Mouse (Mus musculus): ENCODE results near the gene I830077J02Rik.
"Not testable (repeated sequence)": the region's sequence is repeated elsewhere in the genome, so short reads cannot be mapped to it uniquely, and the experiment has no call there.

Gene I830077J02Rik

DNA sequence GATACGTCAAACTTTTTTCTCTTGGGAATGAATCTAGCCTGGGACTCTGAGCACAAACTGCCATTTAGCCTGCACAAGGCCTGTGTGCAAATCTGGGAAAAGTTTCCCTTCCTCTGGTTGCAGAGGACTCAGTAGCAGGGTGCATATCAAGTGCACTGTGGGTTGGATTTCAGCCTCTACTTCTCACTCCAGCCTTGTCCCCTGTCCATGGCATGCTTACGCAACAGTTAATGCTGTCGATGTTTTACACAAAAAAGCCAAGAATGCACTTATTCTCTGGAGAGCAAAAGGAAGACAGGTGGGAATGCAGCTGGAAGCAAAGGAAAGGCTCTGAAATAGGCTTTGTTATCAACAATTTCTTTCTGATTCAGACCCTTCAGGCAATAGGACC is 14.1 kb downstream of the I830077J02Rik start:
- DNase-seq (ENCODE audit: low read depth, low spot score), result no peak

DNA sequence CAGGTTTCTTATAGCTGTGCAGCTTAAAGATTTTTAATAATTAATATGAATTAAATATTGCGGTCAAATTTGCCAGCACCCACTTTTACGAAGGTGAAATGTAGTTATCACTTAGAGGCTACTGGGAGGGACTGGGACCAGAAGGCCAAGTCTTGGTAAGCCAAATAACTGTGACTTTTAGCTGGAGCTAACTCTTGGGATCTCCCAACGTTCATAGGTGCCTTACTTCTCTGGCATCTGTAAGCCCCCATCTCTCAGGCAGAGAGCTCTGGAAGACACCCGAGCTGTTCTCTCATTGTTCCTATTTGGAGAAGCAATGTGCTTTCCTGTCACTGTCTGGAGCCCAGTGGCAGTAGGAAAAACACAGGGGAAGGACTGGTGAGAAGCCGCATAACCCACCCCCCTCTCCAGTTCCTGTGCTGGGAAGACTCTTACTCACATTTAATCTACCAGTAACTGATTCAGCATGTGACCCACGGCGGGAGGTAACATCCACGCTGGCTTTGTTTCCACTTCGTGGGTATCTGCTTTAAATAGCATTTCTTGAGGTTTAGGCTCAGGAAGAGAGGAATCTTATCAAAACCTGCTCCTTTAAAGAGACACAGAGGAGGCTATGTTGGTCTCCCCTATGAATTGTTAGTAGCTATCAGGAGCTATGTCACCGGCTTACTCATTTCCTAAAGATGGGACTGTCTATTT is 14.7 kb downstream of the I830077J02Rik start:
- DNase-seq (ENCODE audit: low read depth, low spot score), result no peak

DNA sequence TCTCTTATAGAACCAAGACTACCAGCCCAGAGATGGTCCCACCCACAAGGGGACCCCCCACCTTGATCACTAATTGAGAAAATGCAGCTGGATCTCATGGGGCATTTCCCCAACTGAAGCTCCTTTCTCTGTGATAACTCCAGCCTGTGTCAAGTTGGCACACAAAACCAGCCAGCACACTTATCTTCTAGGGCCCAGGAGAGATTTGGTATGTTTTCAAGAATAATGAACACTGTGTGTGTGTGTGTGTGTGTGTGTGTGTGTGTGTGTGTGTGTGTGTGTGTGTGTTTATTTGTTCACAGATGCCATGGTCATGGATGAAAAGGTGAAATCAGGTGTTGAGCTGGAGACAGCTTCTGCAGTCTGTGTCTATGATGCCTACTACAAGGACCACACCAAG is 16.0 kb downstream of the I830077J02Rik start:
- not testable (repeated sequence) for DNase-seq (ENCODE audit: low read depth, low spot score)

DNA sequence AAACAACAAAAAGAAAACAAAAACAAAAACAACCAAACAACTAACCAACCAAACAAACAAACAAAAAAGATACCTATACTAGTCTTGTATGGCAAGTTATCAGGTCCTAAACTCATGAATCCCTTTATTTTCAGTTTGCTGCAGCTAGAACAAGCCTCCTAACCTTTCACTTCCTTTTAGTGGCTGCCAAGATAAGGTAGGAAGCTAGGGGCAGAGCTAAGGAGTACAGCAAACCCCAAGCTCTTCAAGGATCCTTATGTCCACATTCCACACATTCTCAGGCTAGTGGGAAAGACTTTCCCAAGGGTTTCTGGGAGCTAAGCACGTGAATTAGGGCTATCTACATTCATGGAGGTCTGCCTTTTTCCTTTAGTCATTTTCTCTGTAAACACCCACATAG is 17.2 kb downstream of the I830077J02Rik start:
- no peak for DNase-seq (ENCODE audit: low read depth, low spot score)

DNA sequence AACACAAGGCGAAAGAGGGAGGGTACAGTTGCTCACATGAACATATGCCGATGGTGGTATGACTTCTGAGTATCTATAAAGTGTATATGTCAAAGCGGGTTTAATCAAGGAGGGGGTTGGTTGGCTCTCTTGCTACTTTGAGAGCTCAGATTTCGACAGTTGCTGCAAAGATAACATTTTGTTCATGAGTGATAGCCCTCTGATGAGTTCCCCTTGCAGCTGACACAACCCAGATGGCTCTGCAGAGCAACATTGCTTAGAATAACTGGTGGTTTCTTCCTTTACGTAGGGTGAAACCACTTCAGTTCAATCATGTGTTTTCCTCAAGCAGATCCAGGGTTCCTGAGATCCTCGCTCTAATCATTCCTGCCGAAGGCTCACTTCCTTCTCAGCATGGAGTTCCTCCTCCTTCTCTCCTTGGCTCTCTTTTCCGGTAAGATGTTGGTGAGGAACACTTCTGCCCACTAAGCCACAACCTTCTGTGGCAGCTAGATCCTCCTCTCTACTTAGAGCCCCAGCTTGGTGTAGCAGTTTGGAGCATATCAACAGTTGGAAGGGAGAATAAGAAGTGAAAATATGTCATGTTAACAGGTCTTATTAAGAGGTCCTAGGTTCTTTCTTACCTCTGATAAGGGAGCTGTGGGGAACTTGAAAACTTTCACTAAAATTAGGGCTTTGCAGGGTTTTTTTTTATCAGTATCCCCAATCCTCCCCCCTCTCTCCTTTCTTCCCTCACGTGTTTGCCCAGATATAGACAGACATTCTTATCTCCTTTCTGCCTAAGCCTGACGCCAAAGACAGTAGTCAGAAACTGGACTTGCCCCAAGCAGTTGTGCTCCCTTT is 18.4 kb downstream of the I830077J02Rik start:
- no peak for DNase-seq (ENCODE audit: low read depth, low spot score)

DNA sequence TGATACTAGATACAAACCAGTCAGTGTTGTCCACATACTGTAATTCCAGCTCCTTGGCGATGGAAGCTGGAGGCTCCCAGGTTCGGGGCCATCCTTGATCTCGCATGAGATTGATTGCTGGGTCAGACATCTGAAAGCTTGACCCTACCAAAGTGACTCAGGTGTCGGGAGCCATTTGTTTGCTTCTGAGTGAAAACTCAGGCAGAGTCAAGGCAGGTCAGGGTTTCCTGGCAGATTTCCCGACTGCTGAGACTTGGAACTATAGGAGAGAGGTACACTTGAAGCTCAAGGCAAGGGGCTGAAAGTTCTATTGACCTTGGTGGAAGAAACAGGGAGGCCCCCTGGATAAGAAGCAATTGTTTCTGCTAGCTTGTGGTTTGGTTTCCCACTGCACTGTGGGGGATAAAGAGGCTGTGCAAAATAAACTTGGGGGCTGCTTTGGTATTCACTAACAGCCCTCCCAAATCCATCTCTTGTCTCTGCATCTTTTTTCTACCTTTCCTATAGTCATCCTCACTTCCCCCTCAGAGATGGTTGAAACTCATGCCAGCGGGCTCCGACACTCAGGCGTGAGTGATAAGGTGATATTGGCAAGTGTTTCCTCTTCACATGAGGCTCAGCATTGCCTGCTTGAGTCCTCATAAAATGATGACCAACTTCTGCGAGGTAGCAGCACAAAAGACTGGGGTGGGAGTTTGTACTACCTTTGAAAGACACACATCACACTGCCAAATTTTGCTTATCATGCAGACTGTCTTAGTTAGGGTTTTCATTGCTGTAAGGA is 20.2 kb downstream of the I830077J02Rik start:
- no peak for DNase-seq (ENCODE audit: low read depth, low spot score)

DNA sequence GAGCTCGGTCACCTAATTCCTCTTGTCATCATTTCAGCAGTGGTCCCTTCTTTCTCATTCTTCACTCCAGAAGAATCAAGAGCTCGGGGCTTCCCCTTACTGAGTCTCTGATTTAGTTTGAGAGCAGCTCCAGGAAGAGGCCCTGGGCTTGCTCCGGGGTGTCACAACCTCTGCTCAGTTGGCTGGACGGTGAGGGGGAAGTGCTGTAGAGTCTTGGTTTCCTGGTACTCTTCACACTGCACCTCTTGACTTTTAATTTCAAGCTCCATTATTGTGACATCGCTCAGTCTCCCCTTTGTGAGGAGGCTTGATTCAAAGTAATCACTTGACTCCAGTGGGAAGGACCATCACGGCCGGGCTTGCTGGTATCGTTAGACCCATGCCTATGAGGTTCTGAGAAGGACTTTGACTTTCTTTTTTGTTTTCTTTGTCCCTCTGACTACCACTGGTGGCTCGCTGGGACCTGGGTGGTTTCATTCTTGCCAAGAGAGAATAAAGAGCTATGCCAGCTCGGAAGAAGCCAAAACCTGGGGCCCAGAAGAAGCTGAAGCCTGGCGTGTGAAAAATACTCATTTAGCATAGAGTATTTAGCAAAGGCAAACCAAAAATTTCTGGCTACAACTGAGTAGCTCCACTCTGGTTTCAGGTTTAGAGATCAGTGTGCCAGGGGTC is 21.8 kb downstream of the I830077J02Rik start:
- no peak for DNase-seq (ENCODE audit: low read depth, low spot score)

DNA sequence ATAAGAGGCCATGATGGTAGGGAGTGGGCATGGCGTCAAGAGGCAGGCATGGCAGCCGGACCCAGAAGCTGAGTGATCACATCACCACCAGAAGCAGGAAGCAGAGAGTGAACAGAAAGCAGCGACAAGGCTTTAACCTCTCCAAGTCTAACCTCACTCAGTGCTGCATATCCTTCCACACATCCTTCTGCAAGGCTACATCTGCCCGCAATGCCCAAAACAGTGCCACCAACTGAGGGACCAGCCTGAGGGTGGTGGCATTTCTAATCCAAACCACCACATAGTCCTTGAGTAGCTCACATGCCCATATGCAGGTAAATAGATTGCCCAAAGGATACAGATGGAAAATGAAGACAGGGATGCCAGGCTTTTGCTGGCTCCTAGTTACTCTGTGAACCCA is 23.5 kb downstream of the I830077J02Rik start:
- DNase-seq (ENCODE audit: low read depth, low spot score), result no peak

DNA sequence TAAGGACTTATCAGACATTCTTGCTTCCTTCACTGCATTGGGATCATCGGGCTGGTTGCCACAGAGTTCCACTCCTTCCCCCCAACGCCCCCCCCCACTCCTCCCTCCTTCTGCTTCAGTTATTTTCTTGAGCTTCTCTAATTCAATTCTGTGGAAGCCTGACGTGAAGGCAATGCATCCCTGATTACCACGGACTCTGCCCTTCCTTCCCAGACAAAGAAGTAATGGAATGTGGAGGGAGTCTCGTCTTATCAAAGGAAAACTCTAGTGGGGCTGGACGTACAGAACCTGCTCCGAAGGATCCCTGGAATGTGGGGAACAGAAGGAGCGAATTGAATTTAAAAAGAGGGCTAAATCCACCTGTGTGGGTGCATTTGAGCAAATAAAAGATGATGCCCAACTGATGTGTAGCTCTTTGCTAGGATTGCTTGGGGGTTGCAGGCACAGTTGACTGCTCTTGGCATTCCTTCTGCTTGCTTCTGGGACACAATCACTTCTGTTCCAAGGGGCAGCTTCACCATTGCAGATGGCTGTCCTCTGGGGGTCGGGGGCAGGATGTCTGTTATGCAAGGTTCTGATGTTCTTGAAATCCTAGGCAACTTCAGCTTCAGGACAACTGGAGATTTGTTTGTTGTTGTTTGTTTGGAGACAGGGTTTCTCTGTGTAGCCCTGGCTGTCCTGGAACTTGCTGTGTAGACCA is 24.4 kb downstream of the I830077J02Rik start:
- DNase-seq (ENCODE audit: low read depth, low spot score), result no peak

DNA sequence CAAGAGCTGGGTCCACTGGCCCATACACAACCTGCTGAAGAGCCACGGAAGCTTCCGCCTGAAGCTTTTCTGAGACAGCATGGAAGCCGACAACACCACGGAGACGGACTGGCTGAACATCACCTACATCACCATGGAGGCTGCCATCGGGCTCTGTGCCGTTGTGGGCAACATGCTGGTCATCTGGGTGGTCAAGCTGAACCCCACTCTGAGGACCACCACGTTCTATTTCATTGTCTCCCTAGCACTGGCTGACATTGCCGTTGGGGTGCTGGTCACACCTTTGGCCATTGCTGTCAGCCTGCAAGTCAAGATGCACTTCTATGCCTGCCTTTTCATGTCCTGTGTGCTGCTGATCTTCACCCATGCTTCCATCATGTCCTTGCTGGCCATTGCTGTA is 27.7 kb downstream of the I830077J02Rik start:
- no peak for DNase-seq (ENCODE audit: low read depth, low spot score)

DNA sequence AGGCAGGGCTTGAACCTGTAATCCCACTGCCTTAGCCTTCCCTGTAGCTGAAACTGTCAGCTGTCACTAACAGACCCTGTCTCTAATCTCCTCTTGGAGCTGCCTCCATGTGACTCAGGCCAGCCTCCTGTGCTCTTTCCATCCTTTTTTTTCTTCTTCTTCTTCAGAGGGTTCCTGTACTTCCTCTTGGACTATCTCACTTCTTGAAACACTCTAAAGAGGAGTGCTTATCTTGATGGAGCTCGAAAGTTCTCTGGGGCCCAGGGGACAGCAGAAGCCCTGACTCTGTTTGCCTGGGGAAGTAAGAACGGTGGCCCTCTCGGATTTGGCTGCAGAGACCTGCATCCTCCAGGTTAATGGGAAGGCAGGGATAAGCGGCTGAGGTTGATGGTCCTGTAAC is 28.3 kb downstream of the I830077J02Rik start:
- DNase-seq (ENCODE audit: low read depth, low spot score), result no peak

DNA sequence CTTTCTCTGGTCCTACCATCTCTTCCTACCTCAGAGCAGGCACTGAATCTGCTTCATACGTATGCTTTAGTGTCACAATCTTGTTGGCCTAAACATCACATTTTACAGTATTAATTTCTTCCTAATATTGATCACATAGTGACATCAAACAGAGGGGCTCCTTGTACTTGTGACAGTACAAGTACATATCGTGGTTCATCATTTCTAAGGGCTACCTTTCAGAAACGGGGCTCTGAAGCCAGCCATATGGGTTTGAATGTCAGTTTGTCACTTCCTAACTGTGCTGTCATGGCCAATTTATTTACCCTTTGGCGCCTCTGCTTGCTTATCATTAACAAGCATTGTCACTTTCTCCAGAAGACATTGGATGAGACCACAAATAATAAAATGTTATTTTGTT is 31.0 kb downstream of the I830077J02Rik start:
- no peak for DNase-seq (ENCODE audit: low read depth, low spot score)

DNA sequence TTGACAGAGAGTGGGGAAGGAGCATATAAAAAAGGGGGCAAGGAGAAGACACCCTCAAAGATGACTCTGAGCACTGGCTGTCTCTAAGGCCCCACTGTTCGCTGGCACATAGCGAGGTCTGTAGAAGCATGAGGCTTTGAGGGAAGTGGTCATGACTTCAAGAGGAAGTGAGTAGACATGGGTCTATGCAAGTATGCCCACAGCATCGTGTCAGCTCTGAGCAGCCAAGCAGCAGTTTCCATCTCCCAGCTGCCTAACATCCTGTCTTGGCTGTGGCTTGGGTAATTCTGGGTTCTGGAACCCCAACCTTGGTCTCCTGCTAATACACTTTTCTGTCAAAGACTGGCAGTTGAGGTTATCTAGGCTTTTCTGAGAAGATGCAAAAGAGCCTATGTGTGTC is 31.7 kb downstream of the I830077J02Rik start:
- no peak for DNase-seq (ENCODE audit: low read depth, low spot score)

DNA sequence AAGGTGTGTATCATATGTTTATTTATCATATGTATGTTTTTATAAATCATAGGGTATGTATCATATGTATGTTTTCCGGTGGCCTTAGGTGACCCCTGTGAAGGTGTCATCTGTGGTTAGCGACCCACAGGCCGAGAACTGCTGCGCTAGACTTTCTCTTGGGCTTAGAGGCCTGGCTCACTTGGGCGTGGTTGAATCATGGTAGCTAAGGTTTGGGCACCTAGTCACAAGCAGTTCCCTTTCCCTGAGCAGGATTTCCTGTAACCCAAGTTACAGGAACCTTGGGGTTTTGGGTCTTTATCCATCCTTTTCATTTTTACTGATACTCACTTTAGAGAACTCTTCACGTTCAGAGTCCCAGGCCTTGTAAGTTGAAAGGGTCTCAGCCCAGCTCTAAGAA is 32.2 kb downstream of the I830077J02Rik start:
- DNase-seq (ENCODE audit: low read depth, low spot score), result no peak

DNA sequence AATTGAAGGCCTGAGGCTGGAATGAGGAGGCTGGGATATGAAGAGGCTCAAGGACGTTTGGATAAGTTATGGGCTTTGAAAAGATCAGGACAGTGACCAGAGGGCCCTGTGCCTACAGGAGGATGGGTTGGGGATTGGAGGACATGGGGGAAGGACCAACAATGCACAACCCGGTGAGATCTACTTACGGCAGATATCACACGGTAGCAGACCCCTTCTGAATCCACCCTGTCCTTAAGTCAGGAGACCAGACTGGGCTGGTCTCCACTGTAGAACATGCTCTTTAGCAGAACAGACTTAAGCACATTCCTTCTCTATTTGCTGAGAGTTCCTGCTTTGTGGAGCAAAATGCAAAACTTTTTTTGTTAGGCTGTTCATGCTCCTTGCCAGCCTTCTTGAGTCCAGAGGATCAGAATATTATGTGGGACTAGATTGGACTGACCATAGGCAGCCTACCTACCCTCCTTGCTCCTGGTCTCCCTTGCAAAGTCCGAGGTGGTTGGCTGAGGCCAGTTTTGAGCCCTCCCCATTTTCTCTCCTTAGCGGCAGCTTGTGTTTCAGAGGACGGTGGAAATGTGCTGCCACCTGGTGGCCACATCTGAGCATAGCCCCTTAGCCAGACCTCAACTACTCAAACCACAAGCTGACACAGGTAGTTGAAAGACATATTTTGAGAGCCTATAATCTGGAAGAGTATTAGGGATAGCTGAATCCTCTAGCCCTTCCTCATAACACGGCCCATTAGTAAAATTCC is 32.9 kb downstream of the I830077J02Rik start:
- peak; percentile 61 for DNase-seq (ENCODE audit: low read depth, low spot score)

DNA sequence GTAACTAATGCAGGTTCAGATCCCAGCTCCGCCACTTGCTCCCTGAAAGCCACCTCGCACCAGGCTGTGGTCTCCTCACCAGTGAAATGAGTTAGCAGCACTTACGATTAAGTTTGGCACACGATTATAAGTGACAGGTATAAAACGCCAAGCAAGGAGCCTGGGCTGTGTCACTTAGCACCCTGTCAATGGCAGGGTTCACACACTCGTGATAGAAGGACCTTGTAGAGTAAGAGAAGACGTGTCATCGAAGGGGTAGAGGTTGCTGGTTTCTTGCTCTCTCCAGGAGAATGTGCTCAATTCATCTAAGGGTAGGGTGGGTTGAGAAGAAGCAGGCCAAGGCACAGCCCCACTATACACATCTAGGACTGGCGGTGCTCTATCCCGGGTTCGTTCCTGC is 33.6 kb downstream of the I830077J02Rik start:
- no peak for DNase-seq (ENCODE audit: low read depth, low spot score)

DNA sequence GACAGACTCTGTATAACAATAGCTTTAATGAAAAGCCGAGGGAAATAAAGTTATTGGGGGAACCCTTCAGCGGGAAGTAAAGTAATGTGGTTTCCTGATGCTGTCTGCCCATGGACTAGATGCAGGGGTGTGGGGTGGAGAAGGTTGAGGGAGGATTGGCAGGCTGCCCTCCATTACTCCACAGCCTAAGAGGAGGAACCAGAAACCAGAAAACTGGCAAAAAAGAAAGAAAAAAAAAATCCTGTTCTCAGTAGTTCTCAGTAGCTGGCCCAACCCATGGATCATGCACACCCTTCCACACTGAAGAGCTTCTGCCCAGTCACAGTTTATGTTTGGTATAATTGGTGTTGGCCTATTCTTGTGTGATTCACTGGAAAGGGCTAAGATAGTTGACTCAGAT is 34.1 kb downstream of the I830077J02Rik start:
- DNase-seq (ENCODE audit: low read depth, low spot score), result no peak

DNA sequence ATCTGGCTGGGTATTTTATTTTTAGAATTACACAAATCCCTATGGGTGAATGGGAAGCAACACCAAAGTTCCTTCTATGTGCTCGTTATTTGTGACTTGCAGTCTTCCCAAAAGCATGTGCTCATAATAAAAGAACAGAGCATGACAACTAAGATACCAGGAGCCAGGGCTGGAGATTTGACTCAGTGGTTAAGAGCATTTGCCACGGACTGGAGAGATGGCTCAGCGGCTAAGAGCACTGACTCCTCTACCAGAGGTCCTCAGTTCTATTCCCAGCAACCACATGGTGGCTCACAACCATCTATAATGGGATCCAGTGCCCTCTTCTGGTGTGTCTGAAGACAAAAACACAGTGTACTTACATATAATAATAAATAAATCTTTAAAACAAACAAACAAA is 35.7 kb downstream of the I830077J02Rik start:
- DNase-seq (ENCODE audit: low read depth, low spot score), result no peak

DNA sequence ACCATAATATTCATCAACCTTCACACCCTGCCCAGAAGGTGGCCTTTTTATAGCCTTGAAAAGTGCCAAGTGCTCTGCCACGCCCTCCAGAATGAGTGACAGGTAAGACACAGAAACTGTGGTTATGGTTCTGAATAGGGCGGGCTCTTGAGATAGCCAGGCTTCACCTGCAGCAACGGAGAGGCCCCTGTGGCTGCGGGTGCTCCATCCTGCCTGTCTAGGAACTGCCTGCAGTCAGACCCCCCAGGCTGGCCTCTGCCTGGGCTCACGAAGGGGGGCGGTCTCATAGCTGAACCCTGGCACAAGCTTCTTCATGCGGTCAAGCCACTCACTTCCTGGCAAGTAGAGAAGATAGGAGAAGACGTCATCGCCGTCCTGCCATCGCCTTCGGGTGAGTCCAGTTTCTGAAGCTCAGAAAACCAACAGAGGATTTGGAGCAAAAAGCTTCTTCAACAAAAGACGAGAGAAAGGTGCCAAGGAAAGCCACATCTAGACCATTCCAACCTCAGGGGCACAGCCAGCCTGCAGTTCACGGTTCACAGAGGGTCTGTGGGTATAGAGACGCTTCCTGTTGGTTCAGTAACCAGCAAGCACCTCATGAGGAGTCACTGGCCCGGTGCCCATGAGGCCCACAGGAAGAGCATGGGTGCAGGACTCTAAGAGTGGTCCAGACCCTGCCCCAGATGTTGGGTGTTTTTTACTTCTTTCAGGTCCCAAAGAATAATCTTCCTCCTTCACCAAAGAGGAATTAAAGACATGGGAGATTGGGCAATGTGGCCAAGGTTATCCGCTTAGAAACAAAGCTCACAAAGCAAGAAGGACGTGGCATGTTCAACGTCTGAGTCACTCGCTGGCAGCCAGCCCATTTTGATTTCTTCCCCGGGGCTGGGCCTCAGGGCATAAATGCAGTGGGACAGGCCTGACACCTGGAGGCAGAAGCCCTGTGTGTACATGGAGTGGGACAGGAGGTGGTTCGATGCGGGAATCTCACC is 37.6 kb downstream of the I830077J02Rik start:
- DNase-seq (ENCODE audit: low read depth, low spot score), result peak; percentile 13

Measured in retina, postnatal 7 days (tissue).